Mouse (Mus musculus): ENCODE results near the gene Uqcr11. TPM values are rescaled to one million over a fixed set of nuclear protein-coding genes. Genes with fewer than 3 reads are reported as not detected.

The Uqcr11 gene
- total and polyA plus RNA-seq, 2 experiments from 2014 or later: 391 to 981 TPM

DNA sequence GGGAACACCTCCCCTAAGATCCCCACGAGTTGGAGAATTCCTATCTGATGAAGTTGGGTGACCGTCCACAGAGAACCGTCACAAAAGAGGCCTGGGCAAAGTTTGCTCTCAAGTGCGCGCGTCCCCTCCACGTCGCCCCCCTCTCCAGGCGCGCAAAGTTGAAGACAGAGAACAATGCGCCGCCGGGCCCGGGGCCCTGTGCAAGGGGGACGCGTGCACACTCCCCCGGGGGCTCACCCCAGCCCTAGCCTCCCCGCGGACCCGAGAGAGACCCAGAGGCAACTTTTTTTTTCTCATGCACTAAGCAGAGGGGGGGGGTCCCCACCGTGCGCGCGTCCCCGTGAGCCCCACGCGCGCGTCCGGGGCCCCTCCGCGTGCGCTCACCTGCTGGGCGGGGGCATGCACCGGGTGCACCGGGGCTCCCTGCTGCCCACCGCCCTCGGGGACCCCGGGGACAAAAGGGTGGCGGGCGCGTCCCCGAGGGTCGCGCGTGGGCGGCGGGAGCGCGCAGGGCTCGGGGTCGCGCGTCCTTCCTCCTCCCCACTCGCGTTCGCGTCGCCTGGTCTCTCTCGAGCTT lies 26.4 kb upstream of the Uqcr11 start:
- Histone ChIP-seq H3K36me3 (ENCODE audit: insufficient read depth, low read length) (peaks cover 16% of the 10 kb centered on the region; the same call in 1 of the 2 replicates), H3K9me3 (ENCODE audit: low read length) (no peaks in the 10 kb centered on the region), H3K4me3 (ENCODE audit: low read length) (peak overlapping the region; percentile 96), H3K27me3 (ENCODE audit: insufficient read depth, low read length) (no peaks in the 10 kb centered on the region), H3K9ac (replicated peaks; ENCODE audit: low read length) (peak overlapping the region; percentile 98), H3K4me2 (ENCODE audit: low read depth, low read length) (peak overlapping the region; percentile 72), H3K27ac (peak overlapping the region; percentile 96), H3K4me1 (ENCODE audit: insufficient read depth, low read length) (peaks cover 11% of the 10 kb centered on the region; the same call in 1 of the 2 replicates)
- DNase-seq (ENCODE audit: low spot score) (peak; percentile 63), ATAC-seq (peak; percentile 21; the same call in 1 of the 2 replicates)
- no peak for TF ChIP-seq CTCF (IDR thresholded peaks at IDR 0.05; ENCODE audit: low read depth)
- WGBS: 1% methylated on average over 43 of the region's 60 CpGs

DNA sequence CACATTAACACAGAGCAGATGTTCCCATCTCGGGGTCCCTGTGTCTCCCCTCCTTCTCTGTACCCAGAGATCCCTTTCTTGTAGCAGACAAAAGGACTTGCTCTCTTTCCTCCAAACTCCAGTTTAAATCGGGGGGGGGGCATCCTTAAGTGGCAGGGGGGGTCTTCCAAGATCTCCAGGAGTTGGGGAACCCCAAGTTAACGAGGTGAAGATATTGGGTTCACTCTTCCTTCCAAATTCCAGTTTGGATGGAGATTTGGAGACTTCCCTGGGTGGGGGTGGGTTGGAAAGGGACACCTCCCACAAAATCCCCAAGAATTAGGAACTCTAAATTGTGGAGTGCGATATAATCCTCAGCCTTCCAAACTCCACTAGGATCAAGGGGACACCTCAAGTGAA lies 25.8 kb upstream of the Uqcr11 start:
- no peak for ATAC-seq
- no peaks in the 10 kb centered on the region for H3K9me3 ChIP-seq (ENCODE audit: low read length)
- WGBS: 2% methylated on average over 4 of the region's 4 CpGs
- DNase-seq (ENCODE audit: low spot score): no peak
- peaks cover 11% of the 10 kb centered on the region; the same call in 1 of the 2 replicates for H3K4me1 ChIP-seq (ENCODE audit: insufficient read depth, low read length)
- peak overlapping the region; percentile 96; the same call in 1 of the 2 replicates for H3K27ac ChIP-seq
- peak overlapping the region; percentile 96 for H3K4me3 ChIP-seq (ENCODE audit: low read length)
- no peaks in the 10 kb centered on the region for H3K27me3 ChIP-seq (ENCODE audit: insufficient read depth, low read length)
- peaks cover 16% of the 10 kb centered on the region for H3K36me3 ChIP-seq (ENCODE audit: insufficient read depth, low read length)
- H3K4me2 ChIP-seq (ENCODE audit: low read depth, low read length): peak overlapping the region; percentile 72
- TF ChIP-seq CTCF (IDR thresholded peaks at IDR 0.05; ENCODE audit: low read depth): no peak
- H3K9ac ChIP-seq (replicated peaks; ENCODE audit: low read length): peak overlapping the region; percentile 98

DNA sequence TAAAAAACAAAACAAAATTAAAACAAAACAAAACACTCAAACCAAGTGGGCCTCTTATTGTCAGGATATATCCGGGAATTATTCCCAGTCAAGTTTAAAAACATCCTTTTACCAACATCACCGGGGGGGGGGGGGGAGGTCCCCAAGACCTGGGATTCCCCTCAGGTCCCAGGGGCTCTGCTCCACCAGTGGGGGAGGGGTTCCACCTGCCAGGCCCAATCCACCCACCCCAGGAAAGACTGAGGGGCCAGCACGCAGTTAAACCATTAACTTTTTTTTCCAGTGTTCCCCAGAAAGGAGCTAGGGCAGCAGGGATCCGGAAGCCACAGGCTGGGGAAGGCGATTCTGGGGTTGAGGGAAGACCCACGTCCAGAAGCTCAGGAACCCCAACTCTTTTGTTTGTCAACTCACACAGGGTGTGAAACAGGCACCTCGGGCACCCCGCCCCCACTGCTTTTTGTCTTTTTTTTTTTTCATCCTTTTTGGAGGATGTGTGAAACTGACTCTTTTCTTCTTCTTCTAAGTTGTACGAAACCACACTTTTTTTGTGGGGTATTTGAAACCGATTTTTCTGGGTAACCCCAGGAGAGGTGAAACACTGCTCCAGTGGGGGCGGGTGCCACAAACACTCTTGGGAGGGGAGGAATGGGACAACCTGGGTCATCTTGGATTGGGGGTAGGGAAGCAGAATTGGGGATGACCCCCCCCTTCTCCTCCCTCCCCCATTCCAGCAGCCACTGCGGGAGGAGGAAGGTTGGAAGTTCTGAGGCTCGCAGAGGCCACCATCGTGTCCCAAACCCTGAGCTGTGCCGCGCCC lies 25.1 kb upstream of the Uqcr11 start:
- peak overlapping the region; percentile 96 for H3K4me3 ChIP-seq (ENCODE audit: low read length)
- no peaks in the 10 kb centered on the region for H3K9me3 ChIP-seq (ENCODE audit: low read length)
- peak overlapping the region; percentile 98 for H3K9ac ChIP-seq (replicated peaks; ENCODE audit: low read length)
- peaks cover 11% of the 10 kb centered on the region; the same call in 1 of the 2 replicates for H3K4me1 ChIP-seq (ENCODE audit: insufficient read depth, low read length)
- no peak for TF ChIP-seq CTCF (IDR thresholded peaks at IDR 0.05; ENCODE audit: low read depth)
- DNase-seq (ENCODE audit: low spot score) (no peak), ATAC-seq (no peak)
- peak overlapping the region; percentile 72 for H3K4me2 ChIP-seq (ENCODE audit: low read depth, low read length)
- H3K27ac ChIP-seq: no peak overlapping the region
- 14% methylated on average over 16 of the region's 16 CpGs for WGBS
- H3K27me3 ChIP-seq (ENCODE audit: insufficient read depth, low read length): no peaks in the 10 kb centered on the region
- peaks cover 21% of the 10 kb centered on the region for H3K36me3 ChIP-seq (ENCODE audit: insufficient read depth, low read length)

DNA sequence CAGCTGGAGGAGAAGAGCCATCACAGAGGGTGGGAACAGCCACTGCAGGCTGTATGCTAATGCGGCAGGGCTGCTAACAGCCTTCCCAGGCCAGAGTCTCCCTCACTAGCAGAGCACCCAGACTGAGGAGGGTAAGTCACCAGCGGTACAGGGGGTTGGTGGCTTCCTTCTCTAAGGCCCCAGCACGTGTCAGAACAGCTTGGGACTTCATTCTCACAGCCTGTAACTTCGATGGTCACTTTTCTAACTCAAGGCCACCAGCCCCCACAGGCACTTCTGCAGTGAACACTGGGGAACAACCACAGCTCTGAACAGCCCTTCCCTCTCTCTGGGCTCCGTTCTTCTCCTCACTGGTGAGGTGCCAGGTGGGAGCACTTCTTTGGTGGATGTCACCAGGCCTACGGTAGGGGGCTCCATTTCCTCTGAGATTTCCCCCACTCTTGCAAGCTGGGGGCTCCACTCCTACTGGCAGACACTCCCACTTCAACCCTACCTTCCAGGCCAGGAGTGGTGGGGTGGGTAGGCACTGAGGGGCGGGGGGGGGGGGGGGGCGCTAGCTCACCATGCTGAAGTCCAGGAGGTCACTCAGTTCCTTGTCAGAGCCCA lies 23.8 kb upstream of the Uqcr11 start:
- peaks cover 34% of the 10 kb centered on the region for H3K36me3 ChIP-seq (ENCODE audit: insufficient read depth, low read length)
- peaks cover 11% of the 10 kb centered on the region; the same call in 1 of the 2 replicates for H3K4me1 ChIP-seq (ENCODE audit: insufficient read depth, low read length)
- no peaks in the 10 kb centered on the region for H3K27me3 ChIP-seq (ENCODE audit: insufficient read depth, low read length)
- 72% methylated on average over 6 of the region's 8 CpGs for WGBS
- ATAC-seq: no peak
- no peak overlapping the region for H3K9ac ChIP-seq (replicated peaks; ENCODE audit: low read length)
- H3K27ac ChIP-seq: no peak overlapping the region
- no peak for DNase-seq (ENCODE audit: low spot score)
- TF ChIP-seq CTCF (IDR thresholded peaks at IDR 0.05; ENCODE audit: low read depth): no peak
- no peaks in the 10 kb centered on the region for H3K9me3 ChIP-seq (ENCODE audit: low read length)
- no peak overlapping the region for H3K4me3 ChIP-seq (ENCODE audit: low read length)
- H3K4me2 ChIP-seq (ENCODE audit: low read depth, low read length): no peak overlapping the region

DNA sequence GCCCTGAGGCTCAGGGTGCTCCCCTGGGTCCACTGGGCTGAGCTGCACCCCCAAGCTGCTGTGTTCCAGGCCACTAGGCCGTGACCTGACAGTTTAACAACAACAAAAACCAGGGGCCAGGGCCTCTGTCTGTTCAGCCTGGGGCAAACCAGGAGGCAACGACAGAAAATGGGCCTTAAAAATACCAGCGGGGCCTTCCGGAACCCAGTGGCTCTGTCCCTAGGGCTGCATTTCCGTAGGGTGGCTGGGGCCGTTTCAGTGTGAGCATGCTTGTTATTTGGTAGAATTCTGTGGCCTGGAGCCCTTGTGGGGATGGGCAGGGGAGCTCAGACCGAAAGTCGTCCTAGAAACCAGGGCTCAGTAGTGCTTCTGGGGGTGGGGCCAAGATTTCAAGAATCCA lies 23.2 kb upstream of the Uqcr11 start:
- no peaks in the 10 kb centered on the region for H3K9me3 ChIP-seq (ENCODE audit: low read length)
- no peak for DNase-seq (ENCODE audit: low spot score)
- H3K4me1 ChIP-seq (ENCODE audit: insufficient read depth, low read length): peaks cover 11% of the 10 kb centered on the region; the same call in 1 of the 2 replicates
- peaks cover 41% of the 10 kb centered on the region for H3K36me3 ChIP-seq (ENCODE audit: insufficient read depth, low read length)
- no peak for ATAC-seq
- WGBS: 81% methylated on average over 8 of the region's 8 CpGs
- H3K9ac ChIP-seq (replicated peaks; ENCODE audit: low read length): no peak overlapping the region
- H3K4me2 ChIP-seq (ENCODE audit: low read depth, low read length): no peak overlapping the region
- H3K4me3 ChIP-seq (ENCODE audit: low read length): no peak overlapping the region
- no peak overlapping the region for H3K27ac ChIP-seq
- no peak for TF ChIP-seq CTCF (IDR thresholded peaks at IDR 0.05; ENCODE audit: low read depth)
- H3K27me3 ChIP-seq (ENCODE audit: insufficient read depth, low read length): no peaks in the 10 kb centered on the region

DNA sequence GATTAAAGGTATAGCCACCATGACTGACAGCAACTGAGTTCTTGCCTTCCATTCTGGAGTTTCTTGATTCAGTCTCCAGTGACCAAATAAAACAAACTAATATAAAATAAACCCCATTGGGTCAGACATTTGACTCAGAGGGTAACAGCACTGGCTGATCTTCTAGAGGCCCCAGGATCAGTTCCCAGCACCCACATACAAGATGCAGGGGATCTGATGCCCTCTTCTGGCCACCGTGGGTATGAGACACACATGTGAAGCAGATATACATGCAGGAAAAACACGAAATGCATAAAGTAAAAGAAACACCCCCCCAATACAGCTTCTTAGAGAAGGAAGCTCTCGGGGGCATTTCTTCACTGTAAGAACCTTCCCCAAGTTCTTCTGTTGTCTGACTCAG lies 18.4 kb upstream of the Uqcr11 start:
- ATAC-seq: no peak

More for the DNA sequence above, 18.4 kb upstream of the Uqcr11 start:
- no peaks in the 10 kb centered on the region for H3K27me3 ChIP-seq (ENCODE audit: insufficient read depth, low read length)
- no peak overlapping the region for H3K4me3 ChIP-seq (ENCODE audit: low read length)
- no peak overlapping the region for H3K9ac ChIP-seq (replicated peaks; ENCODE audit: low read length)
- no peaks in the 10 kb centered on the region for H3K4me1 ChIP-seq (ENCODE audit: insufficient read depth, low read length)
- H3K27ac ChIP-seq: no peak overlapping the region
- WGBS: 96% methylated on average over 3 of the region's 3 CpGs
- no peak overlapping the region for H3K4me2 ChIP-seq (ENCODE audit: low read depth, low read length)
- peak; percentile 23; the same call in 1 of the 2 replicates for TF ChIP-seq CTCF (IDR thresholded peaks at IDR 0.05; ENCODE audit: low read depth)
- no peak for DNase-seq (ENCODE audit: low spot score)
- H3K9me3 ChIP-seq (ENCODE audit: low read length): no peaks in the 10 kb centered on the region
- H3K36me3 ChIP-seq (ENCODE audit: insufficient read depth, low read length): peaks cover 60% of the 10 kb centered on the region

Data from hindbrain, postnatal 0 days (tissue).